Mouse (Mus musculus) myocyte (in vitro differentiated cells): ENCODE measurements around the gene Pex7.

Experiments
- CEBPB ChIP-seq: IDR thresholded peaks from 2 replicates; pipeline ENCODE4 v1.6.1; 2011; ENCODE audit warnings: mild to moderate bottlenecking, moderate library complexity; ENCODE audit not compliant: poor library complexity, insufficient read depth, severe bottlenecking
- E2F4 ChIP-seq: IDR thresholded peaks from one replicate; pipeline ENCODE4 v1.6.1; 2011; ENCODE audit warnings: mild to moderate bottlenecking, control low read depth, moderate library complexity; ENCODE audit not compliant: insufficient read depth
- MAX ChIP-seq: IDR thresholded peaks from one replicate; pipeline ENCODE4 v1.6.1; 2011; ENCODE audit warnings: low read depth, mild to moderate bottlenecking, control low read depth
- MYOD1 ChIP-seq, 3 experiments: IDR thresholded peaks; one replicate each; pipeline ENCODE4 v1.6.1; 2011; ENCODE audit warnings: control low read depth in 2 of 3, low read depth in 2 of 3, mild to moderate bottlenecking in 2 of 3, moderate library complexity in 1 of 3; ENCODE audit not compliant: insufficient read length in 2 of 3, control insufficient read depth in 1 of 3
- MYOG ChIP-seq, 3 experiments: IDR thresholded peaks; one replicate each; pipeline ENCODE4 v1.6.1; 2011; ENCODE audit warnings: control low read depth in 2 of 3, low read depth in 2 of 3, mild to moderate bottlenecking in 2 of 3; ENCODE audit not compliant: insufficient read length in 2 of 3, control insufficient read depth in 1 of 3, insufficient read depth in 1 of 3
- POLR2A ChIP-seq: IDR thresholded peaks from one replicate; pipeline ENCODE4 v1.6.1; 2011; ENCODE audit warnings: low read depth, mild to moderate bottlenecking, control low read depth, moderate library complexity; ENCODE audit not compliant: insufficient read length
- TCF12 ChIP-seq: IDR thresholded peaks from one replicate; pipeline ENCODE4 v1.6.1; 2011; ENCODE audit warnings: mild to moderate bottlenecking, control low read depth; ENCODE audit not compliant: poor library complexity, insufficient read depth, severe bottlenecking
- TCF3 ChIP-seq: IDR thresholded peaks from one replicate; pipeline ENCODE4 v1.6.1; 2011; ENCODE audit warnings: low read depth, control low read depth; ENCODE audit not compliant: insufficient read length
- USF1 ChIP-seq: IDR thresholded peaks from one replicate; pipeline ENCODE4 v1.6.1; 2011; ENCODE audit warnings: low read depth, mild to moderate bottlenecking, control low read depth, moderate library complexity

DNA sequence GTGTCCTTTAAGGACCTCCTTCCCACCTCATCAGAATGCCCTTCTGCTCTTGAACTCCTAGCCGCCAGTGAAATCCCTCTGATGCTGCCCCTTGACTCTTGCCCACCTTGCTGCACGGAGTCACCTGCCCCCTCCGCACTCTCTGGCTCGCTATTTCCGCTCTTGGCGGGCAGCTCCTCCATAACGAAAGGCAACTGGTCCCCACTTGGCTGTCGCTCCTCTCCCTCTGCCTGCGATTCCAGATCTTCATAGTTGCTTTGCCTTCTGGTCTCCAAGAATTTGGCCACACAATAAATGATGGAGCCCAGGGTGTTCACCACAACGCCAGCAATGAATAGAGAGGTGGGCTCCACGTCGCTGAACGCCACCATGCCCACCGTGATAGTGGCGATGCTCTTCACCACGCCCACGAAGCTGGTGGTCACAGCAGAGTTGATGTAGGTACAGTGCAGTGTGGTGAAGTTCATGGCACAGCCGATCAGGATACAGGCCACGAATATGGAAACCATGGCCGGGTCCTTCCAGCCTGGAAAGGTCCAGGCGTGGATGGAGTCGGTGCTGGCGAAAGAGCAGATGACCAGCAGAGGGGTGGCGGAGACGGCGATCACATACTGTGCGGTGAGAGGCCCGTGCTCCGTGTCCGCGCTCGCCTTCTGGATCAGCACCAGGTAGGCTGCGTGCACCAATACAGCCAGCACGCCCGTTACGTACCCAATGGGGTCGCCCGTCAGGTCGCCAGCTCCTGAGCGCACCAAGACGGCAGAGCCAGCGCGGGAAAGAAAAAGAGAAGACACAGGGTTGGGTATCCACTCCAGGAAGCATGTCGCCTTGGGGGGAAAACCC lies 58.3 kb downstream of the Pex7 start:
- no peak for TF ChIP-seq MYOG (IDR thresholded peaks at IDR 0.05; ENCODE audit: control insufficient read depth in 1 of 3, insufficient read depth in 1 of 3, insufficient read length in 2 of 3, low read depth in 2 of 3)
- no peak for TF ChIP-seq MAX
- no peak for TF ChIP-seq POLR2A
- TF ChIP-seq USF1: no peak
- TF ChIP-seq MYOD1 (IDR thresholded peaks at IDR 0.05; ENCODE audit: control insufficient read depth in 1 of 3, insufficient read length in 2 of 3, low read depth in 2 of 3): no peak
- TF ChIP-seq CEBPB: no peak
- TF ChIP-seq TCF12: no peak
- no peak for TF ChIP-seq TCF3
- no peak for TF ChIP-seq E2F4
